Mouse (Mus musculus): Measurements from ENCODE around the gene Spata46.

- TF ChIP-seq CTCF (IDR thresholded peaks at IDR 0.05; ENCODE audit: control insufficient read depth, insufficient read depth, insufficient replicate concordance, low read depth, low read length) (no peak), POLR2A (IDR thresholded peaks at IDR 0.05; ENCODE audit: control insufficient read depth, low read depth, low read length) (no peak)
Measured at GRCm38 (mm10) chr1:170273252-170273651, 35.4 kb upstream of the Spata46 start.

Measured in testis, adult 2 months (tissue).